Mouse (Mus musculus): ENCODE measurements around the gene Fads1.
"Not testable (repeated sequence)": the region's sequence is repeated elsewhere in the genome, so short reads cannot be mapped to it uniquely, and the experiment has no call there.

Fads1 gene

GRCm38 (mm10) chr19:10182670-10183298 is at the start of gene Fads1:
Gene Fads1, plus strand, starts transcription at chr19:10182888.
- peak; percentile 94 to 97 for DNase-seq

GRCm38 (mm10) chr19:10134692-10135091 is 48.0 kb upstream of the Fads1 start:
- peak; percentile 77 to 80 for DNase-seq

- peak; percentile 23 to 56 for DNase-seq
Measured at GRCm38 (mm10) chr19:10137423-10137822, 45.3 kb upstream of the Fads1 start.

- DNase-seq = no peak
Measured at GRCm38 (mm10) chr19:10139736-10140135, 43.0 kb upstream of the Fads1 start.

- no peak for DNase-seq
Measured at GRCm38 (mm10) chr19:10143667-10144066, 39.0 kb upstream of the Fads1 start.

GRCm38 (mm10) chr19:10144464-10144863 is 38.2 kb upstream of the Fads1 start:
- DNase-seq = no peak

- no peak for DNase-seq
Measured at GRCm38 (mm10) chr19:10148555-10148954, 34.1 kb upstream of the Fads1 start.

GRCm38 (mm10) chr19:10149189-10149588 is 33.5 kb upstream of the Fads1 start:
- no peak for DNase-seq

- no peak for DNase-seq
Measured at GRCm38 (mm10) chr19:10157725-10158124, 25.0 kb upstream of the Fads1 start.

GRCm38 (mm10) chr19:10163896-10164295 is 18.8 kb upstream of the Fads1 start:
- DNase-seq = no peak

GRCm38 (mm10) chr19:10165928-10166327 is 16.8 kb upstream of the Fads1 start:
- DNase-seq = not testable (repeated sequence)

GRCm38 (mm10) chr19:10167112-10167511 is 15.6 kb upstream of the Fads1 start:
- DNase-seq = no peak

GRCm38 (mm10) chr19:10167951-10168350 is 14.7 kb upstream of the Fads1 start:
- no peak for DNase-seq

GRCm38 (mm10) chr19:10168441-10168840 is 14.2 kb upstream of the Fads1 start:
- DNase-seq = no peak

GRCm38 (mm10) chr19:10169179-10169578 is 13.5 kb upstream of the Fads1 start:
- DNase-seq = no peak

GRCm38 (mm10) chr19:10169692-10170330 is 12.9 kb upstream of the Fads1 start:
- not testable (repeated sequence) for DNase-seq

- DNase-seq = no peak
Measured at GRCm38 (mm10) chr19:10170466-10170865, 12.2 kb upstream of the Fads1 start.

GRCm38 (mm10) chr19:10171359-10171758 is 11.3 kb upstream of the Fads1 start:
- no peak for DNase-seq

GRCm38 (mm10) chr19:10171846-10172245 is 10.8 kb upstream of the Fads1 start:
- DNase-seq = no peak

- DNase-seq = no peak
Measured at GRCm38 (mm10) chr19:10173116-10173718, 9.5 kb upstream of the Fads1 start.

- no peak for DNase-seq
Measured at GRCm38 (mm10) chr19:10173844-10174539, 8.7 kb upstream of the Fads1 start.

GRCm38 (mm10) chr19:10174956-10175355 is 7.7 kb upstream of the Fads1 start:
- no peak for DNase-seq

- no peak for DNase-seq
Measured at GRCm38 (mm10) chr19:10176477-10176876, 6.2 kb upstream of the Fads1 start.

Data from kidney, postnatal 4 days (tissue).